21 mouse cellular contexts compared by ENCODE assay signal in the genomic region with DNA sequence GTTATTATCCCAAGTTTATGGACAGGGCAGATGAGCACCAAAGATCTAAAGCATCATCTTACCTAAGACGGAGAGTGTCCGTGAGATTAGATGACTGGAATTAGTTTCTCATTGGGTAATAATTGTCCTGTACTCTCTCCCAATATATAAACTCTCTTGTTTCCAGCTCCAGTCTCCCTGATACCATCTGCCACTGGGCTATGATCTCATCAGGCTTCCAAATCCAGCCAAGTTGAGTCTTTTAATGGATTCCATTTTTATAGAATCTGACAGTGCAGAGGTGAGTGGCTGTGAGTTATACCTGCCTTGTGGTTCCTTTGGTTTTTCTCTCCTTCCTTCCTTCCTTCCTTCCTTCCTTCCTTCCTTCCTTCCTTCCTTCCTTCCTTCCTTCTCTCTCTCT.
DNase-seq lines count a peak whose midpoint lies in the region; ATAC-seq and TF ChIP-seq lines count a peak whose summit lies in the region.
"Had no signal": no experiment of that assay in that cellular context is flagged by ENCODE, and none has a peak within 500 bp of the region (broad histone marks: within the 10 kb centered on the region; RNA-seq: fewer than 3 reads in every experiment).

No protein-coding gene starts in this region.

- H3K27ac ChIP-seq in cerebellum, adult 2 months (ENCODE audit: insufficient read depth, low read length): no peak overlapping the region
- no peak overlapping the region for H3K27ac ChIP-seq in midbrain, embryonic 14.5 days (replicated peaks; ENCODE audit: low read depth, low read length)
- H3K27ac ChIP-seq: embryonic facial prominence, embryonic 12.5 days; forebrain, embryonic 15.5 days; heart, adult 2 months; heart, embryonic 15.5 days; hindbrain, embryonic 15.5 days had no signal

- WGBS in cerebellum, adult 2 months: 17% methylated on average over 2 of the region's 2 CpGs
- 98% methylated on average over 2 of the region's 2 CpGs for WGBS in midbrain, embryonic 14.5 days

- no peak overlapping the region for H3K9ac ChIP-seq in midbrain, embryonic 14.5 days (replicated peaks; ENCODE audit: low read length)
- H3K9ac ChIP-seq: embryonic facial prominence, embryonic 12.5 days; forebrain, embryonic 15.5 days; heart, embryonic 15.5 days; hindbrain, embryonic 15.5 days had no signal

- no peak for TF ChIP-seq POLR2A in cerebellum, adult 2 months (IDR thresholded peaks at IDR 0.05; ENCODE audit: borderline replicate concordance, insufficient read depth, low read length)

- H3K36me3 ChIP-seq in midbrain, embryonic 14.5 days (ENCODE audit: control insufficient read depth, insufficient read depth, low read length): no peaks in the 10 kb centered on the region
- H3K36me3 ChIP-seq: embryonic facial prominence, embryonic 12.5 days; forebrain, embryonic 15.5 days; G1E; heart, embryonic 15.5 days; hindbrain, embryonic 15.5 days had no signal

- no peaks in the 10 kb centered on the region for H3K27me3 ChIP-seq in cerebellum, adult 2 months (ENCODE audit: control insufficient read depth, insufficient read depth, low read length)
- no peaks in the 10 kb centered on the region for H3K27me3 ChIP-seq in midbrain, embryonic 14.5 days (ENCODE audit: control insufficient read depth, insufficient read depth, low read length)
- H3K27me3 ChIP-seq: embryonic facial prominence, embryonic 12.5 days; forebrain, embryonic 15.5 days; heart, embryonic 15.5 days; hindbrain, embryonic 15.5 days had no signal

- TF ChIP-seq CTCF in cerebellum, adult 2 months (IDR thresholded peaks at IDR 0.05; ENCODE audit: borderline replicate concordance, insufficient read depth, low read depth, low read length): no peak

- peak; percentile 78 for ATAC-seq in cerebellum, adult (ENCODE audit: insufficient number of reproducible peaks, low FRiP score, low TSS enrichment)
- no peak for ATAC-seq in midbrain, embryonic 14.5 days (ENCODE audit: low FRiP score, low TSS enrichment)
- ATAC-seq: CD4-positive, CD25-positive, alpha-beta regulatory T cell, adult 4 months; forebrain, embryonic 15.5 days; intestine, embryonic 16.5 days had no signal

- no peak overlapping the region for H3K4me3 ChIP-seq in cerebellum, adult 2 months (replicated peaks; ENCODE audit: insufficient read depth, low read depth, low read length)
- H3K4me3 ChIP-seq in midbrain, embryonic 14.5 days (replicated peaks; ENCODE audit: low read depth, low read length): no peak overlapping the region
- H3K4me3 ChIP-seq: embryonic facial prominence, embryonic 12.5 days; forebrain, embryonic 15.5 days; heart, adult 2 months; heart, embryonic 15.5 days; hindbrain, embryonic 15.5 days had no signal

- no peak overlapping the region for H3K4me2 ChIP-seq in midbrain, embryonic 14.5 days (ENCODE audit: low read length)
- H3K4me2 ChIP-seq: embryonic facial prominence, embryonic 12.5 days; forebrain, embryonic 15.5 days; heart, embryonic 11.5 days; heart, embryonic 15.5 days; hindbrain, embryonic 15.5 days had no signal

- H3K9me3 ChIP-seq in midbrain, embryonic 14.5 days (ENCODE audit: control insufficient read depth, low read length): no peaks in the 10 kb centered on the region
- H3K9me3 ChIP-seq: embryonic facial prominence, embryonic 12.5 days; forebrain, embryonic 15.5 days; G1E; heart, embryonic 15.5 days; hindbrain, embryonic 15.5 days had no signal

- DNase-seq in cerebellum, postnatal 4 days (ENCODE audit: low spot score in 2 of 2): no peak
- peak; percentile 47 to 86 for DNase-seq in cerebellum, adult 2 months
- DNase-seq in cerebellum, postnatal 10 days: peak; percentile 35 to 47
- no peak for DNase-seq in heart, postnatal 4 days
- DNase-seq in midbrain, embryonic 14.5 days: no peak
- DNase-seq in thymus, postnatal 0 days (ENCODE audit: low spot score): no peak
- DNase-seq: adrenal gland, adult 8-10 months; adrenal gland, postnatal 36 days; B cell, adult 2 months; gastrocnemius, postnatal 10 days; heart, adult 2 months; heart, postnatal 14 days had no signal

- peaks cover 2% of the 10 kb centered on the region; the same call in 1 of the 2 replicates for H3K4me1 ChIP-seq in cerebellum, adult 2 months (ENCODE audit: control insufficient read depth, insufficient read depth, low read length)
- no peaks in the 10 kb centered on the region for H3K4me1 ChIP-seq in midbrain, embryonic 14.5 days (ENCODE audit: control insufficient read depth, insufficient read depth, low read length)
- H3K4me1 ChIP-seq: embryonic facial prominence, embryonic 12.5 days; forebrain, embryonic 15.5 days; heart, embryonic 15.5 days; hindbrain, embryonic 15.5 days had no signal

Comparison
In these comparisons a context has a peak if more than half of its experiments do, and no peak if none do; other contexts are left out.
1. DNase-seq: peak in cerebellum, adult 2 months (2 of 2) and cerebellum, postnatal 10 days (2 of 2); none in cerebellum, postnatal 4 days (0 of 2), heart, postnatal 4 days (single experiment), midbrain, embryonic 14.5 days (single experiment) and thymus, postnatal 0 days (single experiment).